Mouse (Mus musculus) kidney, adult 2 months (tissue): Measurements from ENCODE around the gene Arx. TPM values are rescaled to one million over a fixed set of nuclear protein-coding genes. Genes with fewer than 3 reads are reported as not detected.

ENCODE experiments used
- DNase-seq: peaks from one replicate; pipeline ENCODE4 v3.0.0; 2021
- H3K27ac ChIP-seq: fragments of 200-500 bp; 2 replicates; pipeline ENCODE4 v1.5.1; 2012; ENCODE audit warnings: low read depth, low read length, control low read depth, inconsistent platforms; ENCODE audit not compliant: insufficient read depth
- H3K27me3 ChIP-seq: fragments of 200-500 bp; replicated peaks from 2 replicates; pipeline ENCODE4 v1.6.1; 2012; ENCODE audit warnings: mild to moderate bottlenecking, moderate library complexity, low read length, inconsistent platforms; ENCODE audit not compliant: control insufficient read depth, insufficient read depth
- H3K36me3 ChIP-seq: fragments of 200-500 bp; 2 replicates; pipeline ENCODE4 v1.6.1; 2012; ENCODE audit warnings: mild to moderate bottlenecking, moderate library complexity, low read length, inconsistent platforms; ENCODE audit not compliant: control insufficient read depth, insufficient read depth
- H3K4me1 ChIP-seq: fragments of 200-500 bp; 2 replicates; pipeline ENCODE4 v1.6.1; 2011; ENCODE audit warnings: low read length; ENCODE audit not compliant: control insufficient read depth, insufficient read depth
- H3K4me3 ChIP-seq: fragments of 200-500 bp; 2 replicates; pipeline ENCODE4 v1.5.1; 2011; ENCODE audit warnings: mild to moderate bottlenecking, low read depth, low read length, control low read depth; ENCODE audit not compliant: insufficient read depth
- CTCF ChIP-seq: fragments of 200-500 bp; conservative IDR thresholded peaks from 2 replicates; pipeline ENCODE4 v1.5.1; 2011; ENCODE audit warnings: low read depth, mild to moderate bottlenecking, control low read depth, low read length, moderate library complexity, mixed read lengths; ENCODE audit not compliant: insufficient read depth, insufficient read length
- POLR2A ChIP-seq: fragments of 200-500 bp; IDR thresholded peaks from one replicate; pipeline ENCODE4 v1.6.1; 2011; ENCODE audit warnings: low read depth, low read length, control low read depth
- WGBS: fragments of 180-500 bp; shearing (Covaris S2); methylation state at CpG from one replicate; pipeline ENCODE4 v1.1.7; 2018; 5-methylcytosine and 5-hydroxymethylcytosine counted together
- polyA plus RNA-seq: library from polyadenylated mRNA; depleted of rRNA; stranded (reverse); fragments of >200 nt; gene quantifications from 2 replicates; pipeline ENCODE4 v1.2.3, GENCODE M21; 2012

Gene Arx
- polyA plus RNA-seq, 1 experiment, result not detected

GRCm38 (mm10) chrX:93299046-93299626 lies 12.9 kb downstream of the Arx start:
- WGBS, result 5% methylated on average over 38 of the region's 43 CpGs
- Histone ChIP-seq H3K27ac (no peak overlapping the region), H3K27me3 (peaks cover 10% of the 10 kb centered on the region), H3K4me3 (no peak overlapping the region), H3K36me3 (no peaks in the 10 kb centered on the region), H3K4me1 (no peaks in the 10 kb centered on the region)
- DNase-seq, result no peak
- TF ChIP-seq CTCF (no peak), POLR2A (no peak)

GRCm38 (mm10) chrX:93299771-93300170 lies 13.5 kb downstream of the Arx start:
- Histone ChIP-seq H3K4me3 (no peak overlapping the region), H3K27ac (no peak overlapping the region), H3K4me1 (no peaks in the 10 kb centered on the region), H3K36me3 (no peaks in the 10 kb centered on the region), H3K27me3 (peaks cover 6% of the 10 kb centered on the region; the same call in 1 of the 2 replicates)
- WGBS, result 63% methylated on average over 6 of the region's 6 CpGs
- no peak for TF ChIP-seq CTCF
- TF ChIP-seq POLR2A, result no peak
- no peak for DNase-seq

GRCm38 (mm10) chrX:93300183-93300815 lies 14.1 kb downstream of the Arx start:
- WGBS, result 53% methylated on average over 10 of the region's 10 CpGs
- peaks cover 6% of the 10 kb centered on the region; the same call in 1 of the 2 replicates for H3K27me3 ChIP-seq
- no peaks in the 10 kb centered on the region for H3K4me1 ChIP-seq
- no peak for DNase-seq
- no peak overlapping the region for H3K27ac ChIP-seq
- no peaks in the 10 kb centered on the region for H3K36me3 ChIP-seq
- TF ChIP-seq POLR2A (no peak), CTCF (no peak)
- H3K4me3 ChIP-seq, result no peak overlapping the region

DNA sequence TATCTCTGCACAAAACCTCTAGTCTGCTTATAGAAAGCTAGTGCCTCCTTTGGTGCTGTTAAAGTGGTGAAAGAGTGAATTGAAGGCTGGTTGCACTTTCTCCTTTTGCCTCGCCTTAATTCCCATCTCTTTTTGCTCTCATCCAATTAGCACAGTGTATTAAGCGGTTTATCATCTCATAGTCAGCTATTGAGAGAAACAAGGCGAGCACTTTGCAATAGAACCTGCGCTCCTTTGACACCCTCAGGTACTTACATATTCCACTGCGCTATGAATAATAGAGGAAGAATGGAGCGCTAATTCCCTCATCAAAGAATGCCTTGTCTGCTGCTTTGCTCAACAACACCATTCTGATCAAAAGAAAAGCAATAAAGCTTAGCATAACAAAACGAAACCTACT lies 15.6 kb downstream of the Arx start:
- Histone ChIP-seq H3K36me3 (no peaks in the 10 kb centered on the region), H3K27me3 (peaks cover 3% of the 10 kb centered on the region; the same call in 1 of the 2 replicates), H3K27ac (no peak overlapping the region), H3K4me3 (no peak overlapping the region), H3K4me1 (no peaks in the 10 kb centered on the region)
- no peak for DNase-seq
- no peak for TF ChIP-seq CTCF
- no peak for TF ChIP-seq POLR2A
- WGBS, result 47% methylated on average over 7 of the region's 7 CpGs

DNA sequence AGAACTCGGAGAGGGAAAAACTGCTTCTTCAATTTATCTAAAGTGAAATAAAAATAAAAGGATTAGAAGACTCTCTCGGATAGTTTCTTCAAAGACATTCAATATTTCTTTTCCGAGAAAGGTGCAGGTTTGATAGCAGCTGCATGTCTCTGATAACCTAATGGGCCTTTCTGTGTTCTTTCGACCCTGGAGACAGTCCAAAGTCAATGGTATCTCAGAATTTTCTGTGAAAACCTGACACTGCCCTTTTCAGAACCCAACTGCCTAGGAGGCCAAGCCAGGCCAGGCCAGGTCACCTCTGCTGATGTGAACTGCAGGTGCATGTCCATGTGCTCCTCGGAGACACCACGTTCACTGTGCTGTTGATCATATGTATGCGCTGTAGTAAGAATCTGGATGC lies 19.5 kb downstream of the Arx start:
- DNase-seq, result no peak
- 95% methylated on average over 7 of the region's 7 CpGs for WGBS
- no peaks in the 10 kb centered on the region for H3K27me3 ChIP-seq
- no peak for TF ChIP-seq CTCF
- TF ChIP-seq POLR2A, result no peak
- no peak overlapping the region for H3K4me3 ChIP-seq
- no peaks in the 10 kb centered on the region for H3K36me3 ChIP-seq
- H3K4me1 ChIP-seq, result no peaks in the 10 kb centered on the region
- H3K27ac ChIP-seq, result no peak overlapping the region

DNA sequence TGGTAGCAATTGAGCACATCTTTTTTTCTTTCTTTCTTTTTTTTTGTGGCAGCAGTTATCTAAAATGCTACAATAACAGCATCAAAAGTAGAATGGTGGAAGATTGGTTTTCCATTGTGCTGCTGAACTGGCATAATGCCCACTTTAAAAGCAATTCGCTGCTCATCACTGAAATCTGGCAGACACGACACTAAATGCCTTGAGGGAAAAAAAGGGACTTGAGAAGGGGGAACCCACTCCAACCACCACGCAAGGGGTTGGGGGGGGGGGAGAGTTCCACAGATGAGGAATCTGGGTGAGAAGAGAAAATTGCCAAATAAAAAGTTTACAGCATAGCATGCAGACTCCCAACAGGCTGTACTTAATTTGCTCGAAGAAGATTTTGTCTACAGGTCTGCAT lies 31.3 kb downstream of the Arx start:
- Histone ChIP-seq H3K27ac (no peak overlapping the region), H3K4me1 (no peaks in the 10 kb centered on the region), H3K27me3 (no peaks in the 10 kb centered on the region), H3K4me3 (no peak overlapping the region), H3K36me3 (no peaks in the 10 kb centered on the region)
- TF ChIP-seq POLR2A (no peak), CTCF (no peak)
- DNase-seq, result no peak
- whole genome bisulfite sequencing, result 72% methylated on average over 4 of the region's 4 CpGs

- no peaks in the 10 kb centered on the region for H3K27me3 ChIP-seq
- H3K4me3 ChIP-seq, result no peak overlapping the region
- no peaks in the 10 kb centered on the region for H3K4me1 ChIP-seq
- TF ChIP-seq POLR2A (no peak), CTCF (no peak)
- WGBS, result 94% methylated on average over 2 of the region's 2 CpGs
- DNase-seq, result no peak
- H3K36me3 ChIP-seq, result no peaks in the 10 kb centered on the region
- no peak overlapping the region for H3K27ac ChIP-seq
Observed at GRCm38 (mm10) chrX:93319979-93320378, 33.7 kb downstream of the Arx start.

- Histone ChIP-seq H3K27ac (no peak overlapping the region), H3K27me3 (no peaks in the 10 kb centered on the region), H3K4me3 (no peak overlapping the region), H3K36me3 (no peaks in the 10 kb centered on the region), H3K4me1 (no peaks in the 10 kb centered on the region)
- DNase-seq, result no peak
- 91% methylated on average over 1 of the region's 1 CpGs for WGBS
- TF ChIP-seq CTCF, result no peak
- TF ChIP-seq POLR2A, result no peak
Observed at GRCm38 (mm10) chrX:93321336-93321735, 35.1 kb downstream of the Arx start.
